Mouse (Mus musculus): ENCODE measurements around the gene D130052B06Rik. TPM values are rescaled to one million over a fixed set of nuclear protein-coding genes. Genes with fewer than 3 reads are reported as not detected.

Gene D130052B06Rik
- not detected for total RNA-seq (2021)
- long read RNA-seq, experiment 1, result 0 reads
- long read RNA-seq, experiment 2, result 0 reads

DNA sequence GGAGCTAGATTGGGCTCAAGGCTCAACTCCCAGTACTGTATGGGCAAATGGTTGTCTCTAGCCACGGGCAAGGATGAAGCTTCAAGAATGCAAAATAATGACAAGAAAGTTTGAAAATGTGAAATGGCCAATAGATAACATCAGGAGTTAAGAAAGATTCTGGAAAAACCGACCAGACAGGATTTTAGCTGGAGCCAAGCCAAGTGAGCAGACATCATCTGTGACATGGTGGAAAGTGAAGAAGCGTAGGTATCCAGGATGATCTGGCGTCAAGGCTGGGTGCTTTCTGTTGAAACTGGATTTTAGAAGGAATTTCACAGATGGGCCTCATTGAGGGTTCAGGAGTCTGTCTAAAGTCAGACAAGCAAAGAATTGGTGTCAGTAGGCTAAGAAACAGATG is at the start of gene D130052B06Rik:
Gene D130052B06Rik, plus strand, starts transcription at position 317 of the 400 bp plus-strand sequence.
- DNase-seq (ENCODE audit: low spot score in 2 of 2), result no peak

DNA sequence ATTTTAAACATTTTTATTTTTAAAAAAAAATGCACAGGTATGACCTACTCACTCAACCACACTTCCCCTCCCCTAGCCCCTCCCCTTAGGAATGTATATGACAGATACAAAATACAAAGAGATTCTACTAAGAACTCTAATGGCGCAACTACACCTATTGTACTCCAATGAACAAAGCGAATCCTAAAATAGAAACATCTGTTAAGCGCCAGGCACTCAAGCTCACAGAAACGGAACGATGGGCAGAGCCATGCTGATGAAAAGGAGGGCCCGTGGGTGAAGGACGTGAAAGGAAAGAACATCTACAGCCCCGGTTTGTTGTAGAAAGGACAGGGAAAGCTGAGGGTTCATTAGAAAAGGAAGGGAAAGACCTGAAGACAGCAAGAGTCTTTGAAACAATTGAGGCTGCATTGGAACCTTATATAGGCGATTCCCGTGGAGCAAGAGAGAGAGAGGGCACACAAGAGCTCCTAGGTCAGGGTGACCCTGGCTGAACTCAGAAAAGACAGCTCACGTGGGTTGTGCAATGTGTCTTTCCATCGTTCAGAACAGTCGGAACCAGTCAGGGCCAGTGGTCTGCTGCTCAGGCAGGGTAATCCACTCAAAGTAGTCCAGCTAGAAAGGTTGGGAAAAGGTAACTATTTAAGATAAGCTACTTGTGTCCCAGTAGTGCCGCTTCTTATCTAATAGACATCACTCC is 48.1 kb upstream of the D130052B06Rik start:
- no peak for DNase-seq (ENCODE audit: low spot score in 2 of 2)

DNA sequence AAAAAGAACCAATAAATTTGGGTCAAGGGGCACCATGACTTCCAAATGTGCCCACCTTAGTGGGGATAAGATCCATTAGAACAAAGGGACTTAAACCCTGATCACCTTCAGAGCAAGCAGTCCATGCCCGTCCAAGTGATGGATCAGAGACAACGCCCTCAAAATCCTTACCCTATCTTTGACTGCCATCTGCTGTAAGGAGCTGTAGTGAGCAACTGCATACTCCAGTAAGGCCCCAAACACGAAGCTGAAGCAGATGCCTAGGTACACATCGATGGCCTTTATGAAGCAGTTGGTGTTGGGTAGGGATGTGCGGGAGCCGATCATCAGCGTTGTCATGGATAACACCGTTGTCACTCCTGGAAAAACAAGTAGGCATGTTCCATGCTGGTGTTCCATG is 45.0 kb upstream of the D130052B06Rik start:
- DNase-seq (ENCODE audit: low spot score in 2 of 2), result peak in 1 of 2 experiments; percentile 59

DNA sequence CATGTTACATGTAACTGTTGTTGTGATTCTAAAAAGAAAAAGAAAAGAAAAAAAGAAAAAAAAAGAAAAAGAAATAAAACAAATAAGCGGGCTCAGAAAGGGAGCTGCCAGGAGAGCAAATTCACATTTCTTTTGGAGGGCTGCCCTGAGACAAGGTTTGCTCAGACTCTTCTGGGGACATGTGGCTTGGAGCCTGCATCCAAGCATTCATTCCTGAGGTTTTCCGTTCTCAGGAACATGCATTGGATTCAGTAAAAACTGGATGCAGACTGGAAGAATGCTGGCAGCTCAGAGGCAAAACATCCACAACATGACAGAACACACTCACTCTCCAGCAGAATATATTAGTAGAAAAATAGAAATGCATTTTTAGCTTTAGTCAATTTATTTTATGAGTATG is 35.2 kb upstream of the D130052B06Rik start:
- DNase-seq (ENCODE audit: low spot score in 2 of 2), result no peak

DNA sequence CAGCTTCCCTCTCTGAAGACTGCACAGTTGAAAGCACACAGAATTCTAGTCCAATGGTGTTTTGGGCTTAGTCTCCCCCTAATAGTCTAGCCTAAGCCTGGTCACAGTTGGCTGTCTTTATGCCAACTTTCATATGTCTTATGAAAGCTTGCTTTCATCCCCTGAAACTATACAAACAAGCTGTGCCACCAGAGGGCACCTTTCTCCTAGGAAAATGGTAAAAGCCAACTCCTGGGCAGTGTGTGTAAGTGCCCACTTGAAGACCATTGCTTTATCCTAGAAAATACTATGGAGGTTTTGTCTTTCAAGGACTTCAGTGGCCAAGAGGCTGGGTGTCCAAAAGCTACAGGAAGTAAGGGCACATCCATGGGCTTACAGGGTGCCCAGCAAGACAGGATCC is 28.7 kb upstream of the D130052B06Rik start:
- DNase-seq (ENCODE audit: low spot score in 2 of 2), result peak; percentile 19 to 28

DNA sequence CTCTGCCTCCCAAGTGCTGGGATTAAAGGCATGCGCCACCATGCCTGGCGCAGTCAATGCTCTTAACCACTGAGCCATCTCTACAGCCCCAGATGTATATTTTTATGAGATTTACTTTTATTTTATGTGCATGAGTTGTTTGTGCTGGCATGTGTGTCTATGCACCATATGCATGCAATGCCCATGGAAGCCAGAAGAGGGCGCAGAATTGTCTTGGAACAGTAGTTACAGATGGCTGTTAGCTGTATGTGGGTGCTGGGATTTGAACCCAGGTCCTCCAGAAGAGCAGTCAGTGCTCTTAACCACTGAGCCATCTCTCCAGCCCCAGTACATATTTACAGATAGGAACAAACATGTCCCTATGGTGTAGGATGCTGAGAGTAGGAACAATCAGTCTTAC is 24.2 kb upstream of the D130052B06Rik start:
- DNase-seq (ENCODE audit: low spot score in 2 of 2), result no peak

DNA sequence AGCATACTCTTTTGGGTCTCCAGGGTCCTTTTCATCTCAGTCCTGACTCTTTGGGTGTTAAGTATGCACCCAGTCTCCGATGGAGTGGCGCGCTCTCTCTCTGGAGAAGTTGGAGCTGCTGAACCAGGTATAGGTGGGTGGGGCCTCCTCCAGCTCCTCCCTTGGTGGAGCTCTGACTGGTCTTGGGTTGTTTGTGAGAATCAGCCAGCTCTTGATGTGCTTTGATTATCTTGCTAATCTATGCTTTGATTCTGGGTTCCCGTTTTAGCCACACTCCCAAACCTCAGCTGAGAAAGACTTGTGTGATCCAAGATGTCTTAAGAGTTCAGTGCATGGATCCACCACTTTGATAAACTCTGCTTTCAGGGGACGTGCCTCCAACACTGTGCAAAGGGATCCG is 20.2 kb upstream of the D130052B06Rik start, which contains the start of gene Gabrp:
Gene Gabrp, minus strand, starts transcription at position 101 of the 400 bp plus-strand sequence.
- DNase-seq (ENCODE audit: low spot score in 2 of 2), result no peak

- DNase-seq (ENCODE audit: low spot score in 2 of 2), result no peak
Observed at GRCm38 (mm10) chr11:33579621-33580020, 19.5 kb upstream of the D130052B06Rik start.

DNA sequence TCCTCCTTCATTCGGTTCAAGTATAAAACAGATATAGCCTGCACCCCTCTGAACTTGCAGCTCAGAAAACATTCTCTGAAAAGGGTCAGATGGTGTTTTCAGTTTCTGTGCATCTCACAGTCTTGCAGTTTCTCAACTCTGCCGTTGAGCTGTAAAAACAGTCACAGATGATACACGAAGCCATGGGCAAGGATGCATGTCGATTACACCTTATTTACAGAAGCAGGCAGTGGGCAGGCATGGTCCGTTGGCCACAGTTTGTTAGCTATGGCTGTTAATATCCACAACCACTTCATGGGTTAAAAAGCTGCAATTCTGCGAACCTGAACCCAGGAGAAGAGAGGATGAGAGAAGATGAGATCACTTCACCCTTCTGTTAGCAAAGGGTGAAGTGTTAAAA is 12.5 kb upstream of the D130052B06Rik start:
- DNase-seq (ENCODE audit: low spot score in 2 of 2), result no peak

DNA sequence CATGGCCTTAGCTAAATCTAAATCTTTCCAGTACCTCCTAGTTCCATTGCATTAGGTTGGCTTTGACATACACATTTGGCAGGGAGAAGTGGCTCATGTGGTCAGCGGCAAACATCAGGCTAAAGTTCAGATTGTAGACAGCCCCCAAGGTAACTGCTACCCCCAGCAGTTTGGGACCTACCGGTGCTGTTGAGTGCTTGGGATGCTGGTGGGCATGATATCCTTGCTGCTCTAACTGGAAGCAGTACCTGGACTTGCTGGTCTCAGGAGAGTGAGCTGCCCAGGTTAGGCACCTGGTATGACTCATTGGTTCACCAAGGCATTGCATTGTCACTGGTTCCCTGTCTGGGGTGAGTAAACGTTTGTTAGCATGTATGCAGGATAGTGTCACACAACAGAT is 8.3 kb upstream of the D130052B06Rik start:
- no peak for DNase-seq (ENCODE audit: low spot score in 2 of 2)

DNA sequence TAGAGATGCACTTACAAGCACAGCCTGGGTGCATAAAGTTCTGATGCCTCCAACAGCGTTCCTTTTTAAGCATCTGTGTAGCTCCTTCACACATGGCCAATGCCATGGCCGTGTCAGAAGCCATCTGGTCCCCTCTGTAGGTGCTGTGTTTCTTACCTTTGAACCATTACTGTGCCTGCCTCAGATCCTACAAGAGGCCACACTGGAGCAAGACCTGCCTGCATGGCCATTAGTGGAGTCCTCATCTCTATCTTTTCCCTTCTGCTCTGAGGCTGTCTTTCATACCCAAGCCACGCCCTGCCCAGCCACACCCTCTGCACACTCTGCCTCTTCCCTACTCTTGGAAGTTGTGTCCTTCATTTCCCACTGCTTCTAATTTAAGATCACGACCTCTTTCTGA is 6.3 kb upstream of the D130052B06Rik start:
- no peak for DNase-seq (ENCODE audit: low spot score in 2 of 2)

DNA sequence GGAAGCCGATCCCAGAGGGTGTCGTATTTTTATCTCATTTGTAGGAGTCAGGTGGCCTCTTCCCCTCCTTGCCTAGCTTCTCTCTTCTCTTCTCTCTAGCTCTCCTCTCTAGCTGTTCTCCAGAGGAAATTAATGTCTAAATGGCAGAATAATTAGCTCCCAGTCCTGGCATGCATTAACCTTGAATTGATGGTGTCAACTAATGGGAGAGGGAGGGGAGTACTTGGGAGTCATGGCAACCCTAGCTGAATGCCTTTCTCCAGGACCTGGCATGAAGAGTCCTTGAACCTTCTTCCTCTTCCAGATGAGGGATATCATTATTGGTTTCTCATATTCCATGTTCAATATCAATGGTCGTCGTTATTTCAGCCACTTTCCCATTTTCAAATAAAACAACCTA is 2.4 kb upstream of the D130052B06Rik start:
- no peak for DNase-seq (ENCODE audit: low spot score in 2 of 2)

DNA sequence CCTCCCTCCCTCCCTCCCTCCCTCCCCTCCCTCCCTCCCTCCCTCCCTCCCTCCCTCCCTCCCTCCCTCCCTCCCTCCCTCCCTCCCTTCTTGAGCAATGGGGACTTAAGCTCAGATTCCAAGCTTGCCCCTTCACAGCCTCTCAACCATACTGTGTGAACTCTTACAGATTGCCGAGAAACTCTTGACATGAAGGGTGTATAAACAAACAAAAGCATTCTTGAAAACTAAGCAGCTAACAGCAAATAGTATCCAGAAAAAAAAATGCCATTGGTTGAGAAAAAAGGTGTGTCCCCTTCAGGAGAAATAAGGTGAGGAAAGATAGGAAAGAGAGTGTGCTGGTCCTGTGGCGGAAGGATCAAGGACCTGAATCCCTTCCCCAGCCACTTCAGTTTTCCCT is 4.1 kb downstream of the D130052B06Rik start:
- DNase-seq (ENCODE audit: low spot score in 2 of 2), result no peak

GRCm38 (mm10) chr11:33607784-33608183 is 8.7 kb downstream of the D130052B06Rik start:
- no peak for DNase-seq (ENCODE audit: low spot score in 2 of 2)

DNA sequence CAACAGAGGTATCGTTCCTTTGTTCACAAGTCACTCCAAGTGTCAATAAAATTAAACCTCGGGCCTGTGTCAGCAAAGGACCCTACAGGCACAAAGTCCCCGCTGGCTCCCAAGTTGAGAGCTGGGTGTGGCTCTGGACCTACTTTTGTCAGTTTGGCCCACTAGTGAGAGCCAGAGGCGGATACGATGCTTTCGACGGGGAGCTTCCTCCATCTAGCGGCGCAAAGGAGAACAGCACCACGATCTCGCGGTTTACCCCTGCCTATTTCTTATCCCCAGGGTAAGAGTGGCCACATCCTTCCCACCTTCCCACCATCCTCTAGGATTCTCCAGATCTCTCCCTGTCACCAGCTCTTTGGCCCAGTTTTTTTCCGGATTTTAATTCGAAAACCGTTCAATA is 15.1 kb downstream of the D130052B06Rik start:
- DNase-seq (ENCODE audit: low spot score in 2 of 2), result peak; percentile 70 to 72

GRCm38 (mm10) chr11:33627136-33627742 is 28.1 kb downstream of the D130052B06Rik start:
- peak in 1 of 2 experiments; percentile 13 for DNase-seq (ENCODE audit: low spot score in 2 of 2)

- no peak for DNase-seq (ENCODE audit: low spot score in 2 of 2)
Observed at GRCm38 (mm10) chr11:33637107-33637506, 38.0 kb downstream of the D130052B06Rik start.

GRCm38 (mm10) chr11:33649358-33649757 is 50.3 kb downstream of the D130052B06Rik start:
- no peak for DNase-seq (ENCODE audit: low spot score in 2 of 2)

GRCm38 (mm10) chr11:33654485-33654884 is 55.4 kb downstream of the D130052B06Rik start:
- no peak for DNase-seq (ENCODE audit: low spot score in 2 of 2)

- no peak for DNase-seq (ENCODE audit: low spot score in 2 of 2)
Observed at GRCm38 (mm10) chr11:33655221-33655620, 56.1 kb downstream of the D130052B06Rik start.

- no peak for DNase-seq (ENCODE audit: low spot score in 2 of 2)
Observed at GRCm38 (mm10) chr11:33655861-33656593, 56.9 kb downstream of the D130052B06Rik start.

Data from layer of hippocampus, postnatal 14 days (tissue).